Mouse (Mus musculus) cortical plate, adult 2 months (tissue): Measurements from ENCODE around the gene Tnfrsf25. TPM values are rescaled to one million over a fixed set of nuclear protein-coding genes. Genes with fewer than 3 reads are reported as not detected.

Experiments used
- H3K27ac ChIP-seq: fragments of 200-500 bp; 2 replicates; pipeline ENCODE4 v1.5.1; 2012; ENCODE audit warnings: low read length, control low read depth, inconsistent platforms; ENCODE audit not compliant: insufficient read depth
- H3K4me1 ChIP-seq: fragments of 200-500 bp; 2 replicates; pipeline ENCODE4 v1.6.1; 2011; ENCODE audit warnings: low read length; ENCODE audit not compliant: control insufficient read depth, insufficient read depth
- H3K4me3 ChIP-seq: fragments of 200-500 bp; 2 replicates; pipeline ENCODE4 v1.5.1; 2011; ENCODE audit warnings: mild to moderate bottlenecking, low read length, control low read depth; ENCODE audit not compliant: insufficient read depth
- CTCF ChIP-seq: fragments of 200-500 bp; IDR thresholded peaks from 2 replicates; pipeline ENCODE4 v1.5.1; 2011; ENCODE audit warnings: mild to moderate bottlenecking, control low read depth, low read length; ENCODE audit not compliant: insufficient read depth; ENCODE audit errors: extremely low read depth
- POLR2A ChIP-seq: fragments of 200-500 bp; IDR thresholded peaks from 2 replicates; pipeline ENCODE4 v1.6.1; 2011; ENCODE audit warnings: mild to moderate bottlenecking, low read length, control low read depth; ENCODE audit not compliant: insufficient read depth; ENCODE audit errors: extremely low read depth
- polyA plus RNA-seq: library from polyadenylated mRNA; depleted of rRNA; stranded (reverse); fragments of >200 nt; gene quantifications from 2 replicates; pipeline ENCODE4 v1.2.3, GENCODE M21; 2012

Gene Tnfrsf25
- polyA plus RNA-seq, 1 experiment = 12.7 TPM

DNA sequence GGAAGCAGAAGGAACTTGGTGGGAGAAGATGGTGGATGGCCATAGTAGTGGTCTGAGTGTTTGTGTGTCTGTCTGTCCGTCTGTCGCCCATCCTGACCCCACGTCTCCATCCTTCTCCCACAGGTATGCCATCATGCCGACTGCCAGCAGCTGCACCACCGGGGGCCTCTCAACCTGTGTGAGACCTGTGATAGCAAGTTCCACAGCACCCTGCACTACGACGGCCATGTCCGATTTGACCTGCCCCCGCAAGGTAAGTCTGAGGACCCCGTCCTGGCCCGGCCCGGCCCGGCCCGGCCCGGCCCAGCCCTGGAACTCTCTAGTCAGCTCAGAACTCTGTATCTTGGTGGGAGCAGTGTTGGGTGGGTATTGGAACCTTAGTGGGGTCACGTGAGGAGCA lies 13.8 kb upstream of the Tnfrsf25 start:
- TF ChIP-seq CTCF (no peak), POLR2A (no peak)
- 0 out of 2 replicates have a peak overlapping the region, but pooled peaks have one; percentile 20 for H3K27ac ChIP-seq
- H3K4me1 ChIP-seq = peaks cover 11% of the 10 kb centered on the region
- no peak overlapping the region for H3K4me3 ChIP-seq

DNA sequence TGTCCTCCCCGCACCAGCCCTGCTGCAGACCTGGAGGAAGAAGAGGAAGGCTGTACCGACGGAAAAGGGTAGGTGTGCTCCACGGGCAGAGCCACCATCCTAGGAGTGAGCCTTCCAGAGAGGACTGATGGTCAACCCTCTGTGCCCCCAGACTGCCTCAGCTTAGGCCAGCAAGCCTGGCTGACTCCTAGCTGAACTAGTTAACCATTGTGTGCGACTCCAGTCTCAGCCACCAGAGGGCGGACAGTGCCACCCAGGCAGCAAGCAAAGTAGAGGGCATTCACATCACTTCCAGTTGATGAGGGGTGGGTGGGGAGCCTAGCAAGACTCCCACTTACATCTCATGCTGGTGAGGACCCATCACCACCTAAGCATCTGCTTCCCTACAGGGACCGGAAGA lies 12.7 kb upstream of the Tnfrsf25 start:
- Histone ChIP-seq H3K27ac (no peak overlapping the region), H3K4me1 (peaks cover 13% of the 10 kb centered on the region), H3K4me3 (no peak overlapping the region)
- no peak for TF ChIP-seq POLR2A
- peak; percentile 83 for TF ChIP-seq CTCF

DNA sequence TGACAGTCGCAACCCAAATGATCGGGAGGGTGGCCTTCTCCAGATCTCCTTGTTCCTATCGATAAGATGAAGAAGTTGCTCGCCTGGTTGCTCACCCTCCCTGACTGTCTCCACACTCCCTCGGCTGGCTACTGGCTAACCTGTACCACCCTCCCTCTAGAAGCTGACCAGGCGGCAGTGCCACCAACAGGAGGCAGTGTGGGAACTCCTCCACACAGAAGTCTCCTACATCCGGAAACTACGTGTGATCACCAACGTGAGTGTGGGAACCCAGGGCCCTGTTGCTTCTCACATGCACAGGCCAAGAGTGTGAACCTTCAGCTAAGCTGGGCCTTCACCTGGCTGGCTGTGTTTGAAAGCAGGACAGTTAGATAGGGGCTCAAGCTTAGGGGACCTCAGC lies 9.0 kb upstream of the Tnfrsf25 start:
- no peak overlapping the region for H3K4me3 ChIP-seq
- no peak overlapping the region for H3K27ac ChIP-seq
- TF ChIP-seq CTCF (0 out of 2 replicates have a peak, but pooled peaks have one; percentile 10), POLR2A (no peak)
- H3K4me1 ChIP-seq = peaks cover 3% of the 10 kb centered on the region; the same call in 1 of the 2 replicates

DNA sequence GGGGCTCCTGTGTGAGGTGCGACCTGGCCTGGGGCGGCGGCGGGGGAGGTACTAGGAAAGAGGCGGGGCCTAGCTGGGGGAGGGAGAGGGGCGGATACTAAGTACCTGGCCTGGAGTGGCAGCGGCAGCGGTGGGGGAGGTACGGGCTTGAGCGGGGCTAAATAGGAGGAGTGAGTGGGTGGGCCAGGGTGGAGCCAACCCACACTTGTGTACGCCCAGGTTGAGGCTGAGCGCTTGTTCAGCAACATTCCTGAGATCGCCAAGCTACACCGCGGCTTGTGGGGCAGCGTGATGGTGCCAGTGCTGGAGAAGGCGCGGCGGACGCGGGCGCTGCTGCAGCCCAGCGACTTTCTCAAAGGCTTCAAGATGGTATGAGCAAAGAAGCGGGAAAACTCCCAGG lies 8.2 kb upstream of the Tnfrsf25 start:
- TF ChIP-seq POLR2A (no peak), CTCF (no peak)
- Histone ChIP-seq H3K4me3 (peak overlapping the region; percentile 1; the same call in 1 of the 2 replicates), H3K4me1 (peaks cover 2% of the 10 kb centered on the region; the same call in 1 of the 2 replicates), H3K27ac (no peak overlapping the region)

DNA sequence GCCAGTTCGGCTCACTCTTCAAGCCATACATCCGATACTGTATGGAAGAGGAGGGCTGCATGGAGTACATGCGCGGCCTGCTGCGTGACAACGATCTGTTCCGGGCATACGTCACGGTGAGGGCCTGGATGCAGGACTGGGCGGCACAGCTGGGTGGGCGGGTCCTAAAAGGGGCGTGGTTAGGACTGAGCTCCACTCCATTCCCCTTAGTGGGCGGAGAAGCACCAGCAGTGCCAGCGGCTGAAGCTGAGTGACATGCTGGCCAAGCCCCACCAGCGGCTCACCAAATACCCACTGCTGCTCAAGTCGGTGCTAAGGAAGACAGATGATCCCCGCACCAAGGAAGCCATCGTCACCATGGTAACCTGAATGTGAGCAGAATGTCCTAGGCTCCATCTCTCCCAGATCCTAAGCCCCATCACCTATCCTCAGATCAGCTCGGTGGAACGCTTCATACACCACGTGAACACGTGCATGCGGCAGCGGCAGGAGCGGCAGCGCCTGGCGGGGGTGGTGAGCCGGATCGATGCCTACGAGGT lies 7.7 kb upstream of the Tnfrsf25 start:
- TF ChIP-seq CTCF = no peak
- TF ChIP-seq POLR2A = peak; percentile 23; the same call in 1 of the 2 replicates
- Histone ChIP-seq H3K4me3 (peak overlapping the region; percentile 1; the same call in 1 of the 2 replicates), H3K27ac (no peak overlapping the region), H3K4me1 (peaks cover 2% of the 10 kb centered on the region; the same call in 1 of the 2 replicates)

DNA sequence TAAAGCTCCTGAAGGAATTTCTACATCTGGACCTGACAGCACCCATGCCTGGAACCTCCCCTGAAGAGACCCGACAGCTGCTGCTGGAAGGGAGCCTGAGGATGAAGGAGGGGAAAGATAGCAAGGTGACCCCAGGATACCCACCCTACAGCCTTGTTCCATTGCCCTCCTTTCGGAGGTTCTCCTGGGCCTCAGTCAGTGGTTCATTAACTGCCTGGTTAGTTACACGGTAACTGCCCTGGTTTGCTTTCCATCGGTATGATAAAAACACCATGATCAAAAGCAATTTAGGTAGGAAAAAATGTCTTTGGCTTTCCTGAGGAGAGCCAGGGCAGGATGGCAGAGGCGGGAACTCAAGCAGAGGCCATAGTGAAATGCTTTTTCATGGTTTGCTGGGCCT lies 7.1 kb upstream of the Tnfrsf25 start:
- TF ChIP-seq CTCF (no peak), POLR2A (no peak)
- H3K4me1 ChIP-seq = peaks cover 2% of the 10 kb centered on the region; the same call in 1 of the 2 replicates
- no peak overlapping the region for H3K4me3 ChIP-seq
- H3K27ac ChIP-seq = no peak overlapping the region

DNA sequence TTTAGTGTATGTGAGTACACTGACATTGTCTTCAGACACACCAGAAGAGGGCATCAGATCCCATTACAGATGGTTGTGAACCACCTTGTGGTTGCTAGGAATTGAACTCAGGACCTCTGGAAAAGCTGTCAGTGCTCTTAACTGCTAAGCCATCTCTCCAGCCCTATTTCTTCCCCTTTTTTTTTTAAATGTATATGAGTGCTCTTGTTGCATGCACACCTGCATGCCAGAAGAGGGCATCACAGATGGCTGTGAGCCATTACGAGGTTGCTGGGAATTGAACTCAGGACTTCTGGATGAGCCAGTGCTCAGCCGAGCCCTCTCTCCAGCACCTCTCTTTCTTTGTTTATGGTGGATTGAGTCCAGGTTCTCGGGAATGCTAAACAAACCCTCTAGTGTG lies 6.2 kb upstream of the Tnfrsf25 start:
- no peak overlapping the region for H3K4me3 ChIP-seq
- H3K4me1 ChIP-seq = peaks cover 2% of the 10 kb centered on the region; the same call in 1 of the 2 replicates
- no peak for TF ChIP-seq CTCF
- no peak for TF ChIP-seq POLR2A
- no peak overlapping the region for H3K27ac ChIP-seq

DNA sequence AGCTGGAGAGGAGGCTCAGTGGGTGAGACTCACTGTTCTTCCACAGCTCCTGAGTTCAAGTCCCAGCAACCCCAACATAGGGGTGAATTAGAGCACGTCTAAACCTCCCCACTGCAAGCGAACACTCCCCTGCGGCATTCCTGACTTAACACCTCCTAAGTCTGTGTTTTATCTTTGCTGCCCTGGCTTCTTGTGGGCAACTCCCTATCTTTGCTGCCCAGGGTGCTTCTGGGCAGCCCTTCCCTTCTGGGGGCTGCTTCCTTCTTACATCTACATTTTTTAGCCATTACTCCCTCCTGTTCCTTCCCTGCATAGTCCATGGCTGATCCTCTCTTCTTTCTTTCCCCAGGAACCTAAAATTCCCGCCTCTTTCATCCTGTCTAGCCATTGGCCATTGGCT lies 5.0 kb upstream of the Tnfrsf25 start:
- H3K4me1 ChIP-seq = peaks cover 2% of the 10 kb centered on the region; the same call in 1 of the 2 replicates
- H3K4me3 ChIP-seq = no peak overlapping the region
- no peak for TF ChIP-seq POLR2A
- TF ChIP-seq CTCF = no peak
- no peak overlapping the region for H3K27ac ChIP-seq

DNA sequence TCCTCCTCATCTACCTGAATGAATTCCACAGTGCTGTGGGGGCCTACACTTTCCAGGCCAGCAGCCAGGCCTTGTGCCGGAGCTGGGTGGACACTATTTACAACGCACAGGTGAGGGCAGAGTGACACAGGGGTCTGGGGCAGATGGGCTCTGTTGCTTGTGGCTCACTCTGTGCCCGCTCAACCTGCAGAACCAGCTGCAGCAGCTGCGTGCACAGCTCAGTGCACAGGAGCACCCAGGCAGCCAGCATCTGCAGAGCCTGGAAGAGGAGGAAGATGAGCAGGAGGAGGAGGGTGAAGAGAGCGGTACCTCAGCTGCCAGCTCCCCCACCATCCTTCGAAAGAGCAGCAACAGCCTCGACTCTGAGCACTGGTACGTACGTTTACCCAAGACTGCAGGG lies 3.4 kb upstream of the Tnfrsf25 start:
- TF ChIP-seq POLR2A (no peak), CTCF (no peak)
- peaks cover 2% of the 10 kb centered on the region; the same call in 1 of the 2 replicates for H3K4me1 ChIP-seq
- H3K4me3 ChIP-seq = no peak overlapping the region
- no peak overlapping the region for H3K27ac ChIP-seq

DNA sequence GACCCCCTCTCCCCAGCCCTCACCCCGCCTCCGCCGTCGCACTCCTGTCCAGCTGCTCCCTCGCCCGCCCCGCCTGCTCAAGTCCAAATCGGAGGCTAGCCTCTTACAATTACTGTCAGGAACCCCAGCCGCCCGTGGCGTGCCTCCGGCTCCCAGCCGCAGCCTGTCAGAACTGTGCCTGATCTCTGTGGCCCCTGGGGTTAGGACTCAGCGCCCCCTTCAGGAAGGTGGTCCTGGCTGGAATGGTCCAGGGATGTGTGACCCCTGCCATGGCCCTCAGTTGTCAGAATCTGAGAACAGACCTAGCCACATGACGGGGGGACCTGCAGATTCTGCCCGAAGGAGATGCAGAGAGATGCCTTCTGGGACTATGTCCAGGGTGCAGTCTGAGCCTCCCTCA lies 1.7 kb upstream of the Tnfrsf25 start:
- H3K4me1 ChIP-seq = no peaks in the 10 kb centered on the region
- no peak for TF ChIP-seq CTCF
- no peak for TF ChIP-seq POLR2A
- no peak overlapping the region for H3K27ac ChIP-seq
- H3K4me3 ChIP-seq = no peak overlapping the region
